In the genomic region with DNA sequence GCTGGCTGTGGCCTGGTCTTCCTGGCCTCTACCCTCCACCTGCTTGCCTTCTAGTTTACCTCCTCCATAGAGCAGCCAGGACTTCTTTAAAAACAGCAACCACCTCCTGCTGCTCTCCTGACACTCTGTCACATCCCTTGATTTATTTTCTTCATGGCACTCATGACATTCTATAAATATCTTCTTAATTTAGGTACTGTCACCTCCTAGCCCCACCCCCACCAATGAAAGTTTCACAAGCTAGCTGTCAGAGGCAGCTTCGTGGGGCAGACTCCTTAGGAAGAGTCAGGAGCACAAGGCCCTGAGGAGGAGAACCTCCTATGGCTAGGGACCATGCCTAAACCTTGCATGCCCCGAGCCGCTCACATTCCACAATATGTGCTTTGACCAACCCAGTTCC, we compare ENCODE assay signal across 21 mouse cellular contexts. TPM values are rescaled to one million over a fixed set of nuclear protein-coding genes. Genes with fewer than 3 reads are reported as not detected.
DNase-seq lines count a peak whose midpoint lies in the region; ATAC-seq and TF ChIP-seq lines count a peak whose summit lies in the region.
"Had no signal": no experiment of that assay in that cellular context is flagged by ENCODE, and none has a peak within 500 bp of the region (broad histone marks: within the 10 kb centered on the region; RNA-seq: fewer than 3 reads in every experiment).

No protein-coding gene starts in this region.

- peak; percentile 69 for DNase-seq in gastrocnemius, adult 2 months
- DNase-seq in gastrocnemius, postnatal 36 days: no peak
- DNase-seq in heart, adult 8-10 months (ENCODE audit: low spot score): no peak
- DNase-seq in spleen, adult 2 months (ENCODE audit: low read depth in 1 of 2, low spot score in 2 of 2): no peak
- DNase-seq in spleen, postnatal 14 days (ENCODE audit: low spot score in 2 of 2): no peak
- no peak for DNase-seq in kidney, adult 18-20 months
- DNase-seq: adrenal gland, postnatal 25 days; cerebellum, adult 11 months; gastrocnemius, postnatal 14 days; kidney, postnatal 36 days; layer of hippocampus, postnatal 36 days; lung, adult 18-20 months; lung, postnatal 10 days; thymus, postnatal 36 days had no signal

- no peaks in the 10 kb centered on the region for H3K27me3 ChIP-seq in heart, embryonic 13.5 days (replicated peaks)
- no peaks in the 10 kb centered on the region for H3K27me3 ChIP-seq in spleen, adult 2 months (ENCODE audit: control insufficient read depth, insufficient read depth, low read length)
- H3K27me3 ChIP-seq: embryonic facial prominence, embryonic 15.5 days; kidney, embryonic 15.5 days had no signal

- TF ChIP-seq POLR2A in spleen, adult 2 months (IDR thresholded peaks at IDR 0.05; ENCODE audit: low read depth, low read length): no peak

- peak overlapping the region; percentile 81 for H3K27ac ChIP-seq in gastrocnemius, adult 2 months
- H3K27ac ChIP-seq in heart, embryonic 13.5 days (replicated peaks): peak overlapping the region; percentile 28; the same call in 1 of the 2 replicates
- H3K27ac ChIP-seq in spleen, adult 2 months (ENCODE audit: insufficient read depth, low read length): peak overlapping the region; percentile 94
- H3K27ac ChIP-seq: embryonic facial prominence, embryonic 15.5 days; hindbrain, embryonic 10.5 days; kidney, embryonic 15.5 days had no signal

- intact Hi-C loops in gastrocnemius, adult 2 months (cut with DNase I): no loop called here
- intact Hi-C loops in gastrocnemius, postnatal 36 days (cut with DNase I): no loop called here

- H3K9ac ChIP-seq in heart, embryonic 13.5 days: no peak overlapping the region
- H3K9ac ChIP-seq: embryonic facial prominence, embryonic 15.5 days; kidney, embryonic 15.5 days had no signal

- peak overlapping the region; percentile 45 for H3K4me3 ChIP-seq in gastrocnemius, adult 2 months
- no peak overlapping the region for H3K4me3 ChIP-seq in heart, embryonic 13.5 days
- peak overlapping the region; percentile 43; the same call in 1 of the 2 replicates for H3K4me3 ChIP-seq in spleen, adult 2 months (ENCODE audit: extremely low read depth, insufficient read depth, insufficient read length)
- H3K4me3 ChIP-seq: embryonic facial prominence, embryonic 15.5 days; hindbrain, embryonic 10.5 days; kidney, embryonic 15.5 days had no signal

- no peak for TF ChIP-seq CTCF in gastrocnemius, adult 2 months (IDR thresholded peaks at IDR 0.05)
- TF ChIP-seq CTCF in spleen, adult 2 months (IDR thresholded peaks at IDR 0.05; ENCODE audit: extremely low read depth, insufficient read depth, insufficient read length, insufficient replicate concordance): no peak

- H3K4me1 ChIP-seq in heart, embryonic 13.5 days: peaks cover 48% of the 10 kb centered on the region
- H3K4me1 ChIP-seq in spleen, adult 2 months (ENCODE audit: control insufficient read depth, insufficient read depth, insufficient read length): peaks cover 55% of the 10 kb centered on the region

- no peaks in the 10 kb centered on the region for H3K9me3 ChIP-seq in heart, embryonic 13.5 days
- H3K9me3 ChIP-seq: embryonic facial prominence, embryonic 15.5 days; hindbrain, embryonic 10.5 days; kidney, embryonic 15.5 days had no signal

- H3K36me3 ChIP-seq in heart, embryonic 13.5 days: no peaks in the 10 kb centered on the region
- H3K36me3 ChIP-seq in spleen, adult 2 months (ENCODE audit: control insufficient read depth, insufficient read depth, low read length): peaks cover 45% of the 10 kb centered on the region
- H3K36me3 ChIP-seq: embryonic facial prominence, embryonic 15.5 days; hindbrain, embryonic 10.5 days; kidney, embryonic 15.5 days had no signal

- H3K4me2 ChIP-seq in heart, embryonic 13.5 days: no peak overlapping the region
- H3K4me2 ChIP-seq: embryonic facial prominence, embryonic 15.5 days; kidney, embryonic 15.5 days; midbrain, embryonic 11.5 days had no signal

- no peak for ATAC-seq in heart, embryonic 13.5 days (ENCODE audit: extremely low read depth, insufficient number of reproducible peaks, low FRiP score, low TSS enrichment)
- ATAC-seq: forebrain, embryonic 14.5 days; intestine, postnatal 0 days had no signal

- WGBS in heart, embryonic 13.5 days: 60% methylated on average over 3 of the region's 3 CpGs
- 12% methylated on average over 3 of the region's 3 CpGs for WGBS in spleen, adult 2 months

RNA-seq across cellular contexts. Expression of a gene that starts 3.8 kb away (rescaled TPM):
- 1 to 10 TPM; 6.7 to 6.8 TPM for total RNA-seq in gastrocnemius, adult 2 months (2021)
- 1 to 10 TPM; 4.7 to 5.6 TPM for total RNA-seq in gastrocnemius, postnatal 36 days (2021)
- polyA plus RNA-seq in heart, embryonic 13.5 days (2015; fragmentation: Nextera tagmentation; extraction: Ambion mirVana): 2.0 and 2.7 TPM in 2 replicates
- total RNA-seq in heart, adult 8-10 months (2022): 10 to 100 TPM in 2 of 4 experiments, 1 to 10 TPM in 2; 8.6 to 19.6 (median 12.4) TPM
- polyA plus RNA-seq in spleen, adult 2 months (2012; rRNA removed): 266 and 328 TPM in 2 replicates

RNA-seq across cellular contexts. Expression of a gene that starts 4.6 kb away (rescaled TPM):
- total RNA-seq in gastrocnemius, adult 2 months (2021): 100 to 1,000 TPM; 201 to 214 TPM
- total RNA-seq in gastrocnemius, postnatal 36 days (2021): 100 to 1,000 TPM; 196 to 211 TPM
- polyA plus RNA-seq in heart, embryonic 13.5 days (2015; fragmentation: Nextera tagmentation; extraction: Ambion mirVana): 642 and 729 TPM in 2 replicates
- total RNA-seq in heart, adult 8-10 months (2022): 100 to 1,000 TPM; 261 to 310 (median 281) TPM
- 464 and 481 TPM in 2 replicates for polyA plus RNA-seq in spleen, adult 2 months (2012; rRNA removed)

RNA-seq across cellular contexts. Expression of a gene that starts 12.0 kb away (rescaled TPM):
- 10 to 100 TPM; 23.1 to 25.9 TPM for total RNA-seq in gastrocnemius, adult 2 months (2021)
- total RNA-seq in gastrocnemius, postnatal 36 days (2021): 10 to 100 TPM; 26.0 to 26.2 TPM
- polyA plus RNA-seq in heart, embryonic 13.5 days (2015; fragmentation: Nextera tagmentation; extraction: Ambion mirVana): 4.4 and 5.0 TPM in 2 replicates
- total RNA-seq in heart, adult 8-10 months (2022): 10 to 100 TPM; 28.3 to 37.5 (median 30.5) TPM
- polyA plus RNA-seq in spleen, adult 2 months (2012; rRNA removed): 52.0 and 64.5 TPM in 2 replicates

RNA-seq across cellular contexts. Expression of a gene that starts 14.2 kb away (rescaled TPM):
- 1 to 10 TPM; 2.8 to 3.4 TPM for total RNA-seq in gastrocnemius, adult 2 months (2021)
- total RNA-seq in gastrocnemius, postnatal 36 days (2021): 1 to 10 TPM; 2.3 to 2.9 TPM
- 21.3 and 22.2 TPM in 2 replicates for polyA plus RNA-seq in heart, embryonic 13.5 days (2015; fragmentation: Nextera tagmentation; extraction: Ambion mirVana)
- total RNA-seq in heart, adult 8-10 months (2022): 1 to 10 TPM; 5.3 to 6.2 (median 5.6) TPM
- 53.1 and 62.9 TPM in 2 replicates for polyA plus RNA-seq in spleen, adult 2 months (2012; rRNA removed)

RNA-seq across cellular contexts. Expression of a gene that starts 24.1 kb away (rescaled TPM):
- total RNA-seq in gastrocnemius, adult 2 months (2021): 10 to 100 TPM; 24.8 to 27.8 TPM
- total RNA-seq in gastrocnemius, postnatal 36 days (2021): 10 to 100 TPM; 25.2 to 26.8 TPM
- polyA plus RNA-seq in heart, embryonic 13.5 days (2015; fragmentation: Nextera tagmentation; extraction: Ambion mirVana): 46.0 and 47.1 TPM in 2 replicates
- 10 to 100 TPM; 15.6 to 17.9 (median 17.0) TPM for total RNA-seq in heart, adult 8-10 months (2022)
- polyA plus RNA-seq in spleen, adult 2 months (2012; rRNA removed): 40.7 and 51.5 TPM in 2 replicates

Comparison
In these comparisons a context has a peak if more than half of its experiments do, and no peak if none do; other contexts are left out.
1. H3K27ac ChIP-seq: peak in every context shown above with its lines; median percentile 94 in spleen, adult 2 months; 81 in gastrocnemius, adult 2 months; 28 in heart, embryonic 13.5 days.